Comparison of ENCODE assay signal across 8 mouse cellular contexts in the genomic region with DNA sequence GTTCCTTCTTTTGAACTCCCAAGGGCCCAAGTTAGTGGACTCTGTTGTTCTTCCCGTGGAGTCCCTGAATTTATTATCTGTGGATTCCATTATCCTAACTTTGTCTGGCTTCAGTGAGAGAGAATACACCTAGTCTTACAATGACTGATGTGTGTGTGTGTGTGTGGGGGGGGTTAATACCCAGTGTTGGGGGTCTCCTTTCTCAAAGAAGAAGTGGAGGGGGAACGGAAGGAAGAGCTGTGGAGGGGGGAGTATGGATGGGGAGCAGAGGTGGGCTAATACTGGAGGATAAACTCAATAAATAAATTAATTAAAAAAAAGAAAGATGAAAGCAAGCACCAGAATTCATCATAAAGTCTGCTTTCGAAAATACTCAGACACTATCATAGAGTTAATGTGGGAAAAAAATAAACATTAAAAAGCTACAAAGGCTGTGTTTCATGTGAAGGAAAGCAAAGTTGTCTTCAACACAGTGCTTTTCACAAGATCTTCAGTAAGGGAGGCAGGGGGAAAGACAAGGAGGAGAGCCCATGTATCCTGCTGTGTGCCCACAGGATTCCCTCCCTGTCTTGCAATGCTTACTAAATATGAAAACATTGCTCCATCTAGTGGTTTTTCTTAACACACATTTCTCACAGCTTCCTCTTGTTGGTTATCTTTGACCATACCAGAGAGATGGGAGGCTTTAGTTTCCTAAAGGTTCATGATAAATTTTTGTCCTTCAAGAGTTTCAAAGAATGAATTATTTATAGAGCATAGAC.
DNase-seq lines count a peak whose midpoint lies in the region; ATAC-seq and TF ChIP-seq lines count a peak whose summit lies in the region.

No protein-coding gene starts in this region.

- WGBS in forebrain, embryonic 14.5 days: 58% methylated on average over 3 of the region's 3 CpGs
- WGBS in midbrain, embryonic 16.5 days: 46% methylated on average over 3 of the region's 3 CpGs
- WGBS in heart, embryonic 11.5 days (ENCODE audit: insufficient replicate concordance): 64% methylated on average over 3 of the region's 3 CpGs

- no peak overlapping the region for H3K27ac ChIP-seq in layer of hippocampus, adult 2 months
- no peak overlapping the region for H3K27ac ChIP-seq in forebrain, embryonic 14.5 days (ENCODE audit: low read depth, low read length)
- H3K27ac ChIP-seq in midbrain, embryonic 16.5 days (ENCODE audit: low read length): no peak overlapping the region
- no peak overlapping the region for H3K27ac ChIP-seq in heart, embryonic 11.5 days (ENCODE audit: low read depth, low read length)

- no peak overlapping the region for H3K9ac ChIP-seq in forebrain, embryonic 14.5 days (ENCODE audit: low read length)
- H3K9ac ChIP-seq in midbrain, embryonic 16.5 days (ENCODE audit: low read depth, low read length): no peak overlapping the region
- no peak overlapping the region for H3K9ac ChIP-seq in heart, embryonic 11.5 days (ENCODE audit: low read depth, low read length)

- ATAC-seq in forebrain, embryonic 14.5 days: peak; percentile 70
- ATAC-seq in midbrain, embryonic 16.5 days: peak; percentile 84
- no peak for ATAC-seq in heart, embryonic 11.5 days (replicated peaks; ENCODE audit: insufficient number of reproducible peaks, low FRiP score, low TSS enrichment)

- TF ChIP-seq CTCF in layer of hippocampus, adult 2 months (conservative IDR thresholded peaks at IDR 0.05): peak; percentile 85

- no peak overlapping the region for H3K4me2 ChIP-seq in forebrain, embryonic 14.5 days (ENCODE audit: low read length)
- H3K4me2 ChIP-seq in midbrain, embryonic 16.5 days (ENCODE audit: low read length): no peak overlapping the region
- H3K4me2 ChIP-seq in heart, embryonic 11.5 days: no peak overlapping the region

- no peaks in the 10 kb centered on the region for H3K36me3 ChIP-seq in forebrain, embryonic 14.5 days (ENCODE audit: control insufficient read depth, insufficient read depth, low read length)
- no peaks in the 10 kb centered on the region for H3K36me3 ChIP-seq in midbrain, embryonic 16.5 days (ENCODE audit: control insufficient read depth, insufficient read depth, low read length)
- H3K36me3 ChIP-seq in heart, embryonic 11.5 days (ENCODE audit: control insufficient read depth, insufficient read depth, low read length): no peaks in the 10 kb centered on the region

- H3K4me3 ChIP-seq in layer of hippocampus, adult 2 months: no peak overlapping the region
- H3K4me3 ChIP-seq in forebrain, embryonic 14.5 days (ENCODE audit: low read depth, low read length): no peak overlapping the region
- no peak overlapping the region for H3K4me3 ChIP-seq in midbrain, embryonic 16.5 days (ENCODE audit: low read depth, low read length)
- no peak overlapping the region for H3K4me3 ChIP-seq in heart, embryonic 11.5 days (ENCODE audit: low read depth, low read length)

- H3K4me1 ChIP-seq in forebrain, embryonic 14.5 days (ENCODE audit: control insufficient read depth, insufficient read depth, low read length): no peaks in the 10 kb centered on the region
- H3K4me1 ChIP-seq in midbrain, embryonic 16.5 days (ENCODE audit: control insufficient read depth, insufficient read depth, low read length): peaks cover 5% of the 10 kb centered on the region; the same call in 1 of the 2 replicates
- H3K4me1 ChIP-seq in heart, embryonic 11.5 days (ENCODE audit: control insufficient read depth, insufficient read depth, low read length): no peaks in the 10 kb centered on the region

- H3K9me3 ChIP-seq in forebrain, embryonic 14.5 days (replicated peaks; ENCODE audit: control insufficient read depth, low read length): no peaks in the 10 kb centered on the region
- no peaks in the 10 kb centered on the region for H3K9me3 ChIP-seq in midbrain, embryonic 16.5 days (replicated peaks; ENCODE audit: control insufficient read depth, low read length, poor library complexity, severe bottlenecking)
- no peaks in the 10 kb centered on the region for H3K9me3 ChIP-seq in heart, embryonic 11.5 days (replicated peaks; ENCODE audit: control insufficient read depth, low read length)

- H3K27me3 ChIP-seq in forebrain, embryonic 14.5 days (replicated peaks; ENCODE audit: control insufficient read depth, insufficient read depth, low read length): no peaks in the 10 kb centered on the region
- no peaks in the 10 kb centered on the region for H3K27me3 ChIP-seq in midbrain, embryonic 16.5 days (ENCODE audit: control insufficient read depth, insufficient read depth, low read depth, low read length)
- no peaks in the 10 kb centered on the region for H3K27me3 ChIP-seq in heart, embryonic 11.5 days (ENCODE audit: control insufficient read depth, insufficient read depth, low read length)

- peak; percentile 17 to 19 for DNase-seq in layer of hippocampus, adult 2 months (ENCODE audit: low spot score in 2 of 2)
- DNase-seq in layer of hippocampus, adult 11-12 months (ENCODE audit: low spot score): no peak
- DNase-seq in adipocyte (ENCODE audit: low spot score): peak; percentile 51
- peak; percentile 88 for DNase-seq in forebrain, embryonic 14.5 days (ENCODE audit: low spot score)
- no peak for DNase-seq in cerebellum, adult 8-10 months
- no peak for DNase-seq in right cerebral cortex, adult 2 months (ENCODE audit: low spot score in 2 of 2)

Comparison
In these comparisons a context has a peak if more than half of its experiments do, and no peak if none do; other contexts are left out.
1. DNase-seq: peak in layer of hippocampus, adult 2 months (2 of 2), adipocyte (single experiment) and forebrain, embryonic 14.5 days (single experiment); none in layer of hippocampus, adult 11-12 months (single experiment), cerebellum, adult 8-10 months (single experiment) and right cerebral cortex, adult 2 months (0 of 2).